Mouse (Mus musculus): ENCODE results near the gene Polr1e. TPM values are rescaled to one million over a fixed set of nuclear protein-coding genes. Genes with fewer than 3 reads are reported as not detected.
"Not testable (repeated sequence)": the region's sequence is repeated elsewhere in the genome, so short reads cannot be mapped to it uniquely, and the experiment has no call there.

Gene Polr1e
- polyA plus RNA-seq, 1 experiment from 2014 or later: 37.2 TPM

DNA sequence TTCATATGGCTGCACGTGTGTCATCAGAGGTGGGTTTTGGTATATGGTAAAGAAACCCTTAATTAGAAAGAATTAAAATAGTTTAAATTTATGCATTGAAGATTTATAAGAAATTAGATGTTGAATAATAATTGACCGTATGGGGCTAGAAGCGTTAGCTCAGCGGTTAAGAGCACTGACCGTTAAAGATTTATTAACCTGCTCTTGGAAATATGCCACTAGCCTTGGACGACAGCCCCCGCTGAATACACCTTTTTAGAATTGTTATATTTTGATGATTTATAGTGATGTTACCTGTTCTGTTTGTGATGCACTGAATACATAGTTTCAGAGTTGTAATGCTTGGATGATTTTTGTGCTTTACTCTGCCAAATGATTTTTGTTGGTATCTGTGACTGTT is 21.2 kb downstream of the Polr1e start:
- H3K4me3 ChIP-seq (replicated peaks; ENCODE audit: low read length); H3K27ac ChIP-seq; H3K27me3 ChIP-seq (ENCODE audit: control insufficient read depth, insufficient read depth, low read length); ATAC-seq (ENCODE audit: low FRiP score); H3K9ac ChIP-seq; H3K9me3 ChIP-seq (ENCODE audit: control insufficient read depth, low read length); H3K4me1 ChIP-seq (replicated peaks; ENCODE audit: control insufficient read depth, insufficient read depth, low read length); H3K4me2 ChIP-seq (replicated peaks); DNase-seq (ENCODE audit: low spot score): not testable (repeated sequence)
- H3K36me3 ChIP-seq (replicated peaks; ENCODE audit: control insufficient read depth, insufficient read depth): peaks cover 75% of the 10 kb centered on the region
- WGBS: 94% methylated on average over 7 of the region's 7 CpGs

DNA sequence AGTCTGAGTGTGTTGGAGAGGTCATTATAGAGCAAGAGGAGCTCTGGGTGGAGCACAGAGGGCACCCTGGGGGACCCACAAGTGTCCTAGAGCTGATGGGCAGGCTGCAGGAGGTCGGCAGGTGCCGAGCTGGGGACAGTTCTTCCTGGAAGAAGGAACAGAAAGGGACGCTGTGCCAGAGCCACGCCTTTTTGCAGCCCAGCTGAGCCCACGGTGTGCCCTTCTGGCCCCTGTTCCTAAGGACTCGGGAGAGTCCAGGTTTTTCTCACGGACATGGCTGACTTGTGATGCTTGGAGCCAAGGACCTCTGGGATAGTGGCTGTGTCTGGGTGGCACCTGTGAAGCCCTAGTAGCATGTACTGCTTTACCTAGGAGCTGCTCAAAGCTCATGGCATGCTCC is 22.4 kb downstream of the Polr1e start:
- no peak for DNase-seq (ENCODE audit: low spot score)
- Histone ChIP-seq H3K27me3 (ENCODE audit: control insufficient read depth, insufficient read depth, low read length) (no peaks in the 10 kb centered on the region), H3K27ac (no peak overlapping the region), H3K36me3 (replicated peaks; ENCODE audit: control insufficient read depth, insufficient read depth) (peaks cover 77% of the 10 kb centered on the region), H3K9me3 (ENCODE audit: control insufficient read depth, low read length) (no peaks in the 10 kb centered on the region), H3K4me2 (replicated peaks) (no peak overlapping the region), H3K4me3 (replicated peaks; ENCODE audit: low read length) (no peak overlapping the region), H3K4me1 (replicated peaks; ENCODE audit: control insufficient read depth, insufficient read depth, low read length) (no peaks in the 10 kb centered on the region), H3K9ac (no peak overlapping the region)
- ATAC-seq (ENCODE audit: low FRiP score): no peak
- WGBS: 86% methylated on average over 7 of the region's 7 CpGs

DNA sequence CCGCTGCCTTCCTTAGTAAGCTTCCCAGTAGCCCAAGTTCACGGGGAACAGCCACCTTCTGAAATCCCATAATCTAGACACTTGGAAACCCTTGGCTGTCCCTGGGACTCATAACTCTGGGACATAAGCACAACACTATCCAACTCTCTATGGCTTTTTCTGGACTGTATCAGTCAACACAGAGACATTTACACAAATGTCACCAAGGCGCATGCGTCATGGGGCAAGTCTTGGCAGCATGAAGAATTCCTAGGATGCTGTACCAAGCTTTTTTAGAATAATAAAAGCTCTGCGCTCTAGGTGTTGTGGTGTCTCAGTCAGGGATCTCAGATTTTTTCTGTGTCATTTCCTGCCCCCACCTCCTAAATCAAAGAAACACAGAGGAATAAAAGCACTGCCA is 28.3 kb downstream of the Polr1e start:
- no peaks in the 10 kb centered on the region for H3K4me1 ChIP-seq (replicated peaks; ENCODE audit: control insufficient read depth, insufficient read depth, low read length)
- no peak for DNase-seq (ENCODE audit: low spot score)
- H3K36me3 ChIP-seq (replicated peaks; ENCODE audit: control insufficient read depth, insufficient read depth): peaks cover 76% of the 10 kb centered on the region
- H3K27me3 ChIP-seq (ENCODE audit: control insufficient read depth, insufficient read depth, low read length): no peaks in the 10 kb centered on the region
- no peak overlapping the region for H3K27ac ChIP-seq
- WGBS: 95% methylated on average over 5 of the region's 5 CpGs
- no peaks in the 10 kb centered on the region for H3K9me3 ChIP-seq (ENCODE audit: control insufficient read depth, low read length)
- no peak overlapping the region for H3K4me2 ChIP-seq (replicated peaks)
- no peak overlapping the region for H3K9ac ChIP-seq
- no peak overlapping the region for H3K4me3 ChIP-seq (replicated peaks; ENCODE audit: low read length)
- ATAC-seq (ENCODE audit: low FRiP score): no peak

DNA sequence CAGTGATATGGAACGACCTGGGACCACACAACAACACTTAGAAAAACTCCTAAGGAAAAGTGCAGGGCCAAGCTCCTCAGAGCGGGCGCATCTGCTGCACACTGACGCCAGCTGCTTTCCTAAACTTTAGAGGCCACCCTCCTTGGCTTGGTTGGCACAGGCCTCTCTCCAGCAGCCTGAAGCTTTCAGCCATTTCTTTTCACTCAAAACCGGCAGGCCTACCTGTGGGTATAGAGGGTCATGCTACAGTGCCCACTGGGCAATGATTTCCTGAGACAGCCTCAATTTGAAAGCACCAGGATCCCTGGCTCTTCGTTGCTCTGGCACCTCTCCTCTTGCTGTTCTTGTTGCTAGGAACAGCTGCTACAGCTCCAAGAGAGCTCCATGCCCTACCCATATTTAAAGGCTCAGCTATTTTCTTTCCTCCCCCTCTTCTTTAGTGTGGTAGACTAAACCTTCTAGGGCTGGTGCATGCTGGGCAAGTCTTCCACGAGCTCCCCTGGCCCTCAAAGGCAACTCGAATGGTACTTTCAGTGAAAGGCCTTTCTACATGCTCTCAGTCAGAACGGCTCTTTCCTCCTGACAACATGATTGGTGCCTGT is 29.0 kb downstream of the Polr1e start:
- no peak for ATAC-seq (ENCODE audit: low FRiP score)

DNA sequence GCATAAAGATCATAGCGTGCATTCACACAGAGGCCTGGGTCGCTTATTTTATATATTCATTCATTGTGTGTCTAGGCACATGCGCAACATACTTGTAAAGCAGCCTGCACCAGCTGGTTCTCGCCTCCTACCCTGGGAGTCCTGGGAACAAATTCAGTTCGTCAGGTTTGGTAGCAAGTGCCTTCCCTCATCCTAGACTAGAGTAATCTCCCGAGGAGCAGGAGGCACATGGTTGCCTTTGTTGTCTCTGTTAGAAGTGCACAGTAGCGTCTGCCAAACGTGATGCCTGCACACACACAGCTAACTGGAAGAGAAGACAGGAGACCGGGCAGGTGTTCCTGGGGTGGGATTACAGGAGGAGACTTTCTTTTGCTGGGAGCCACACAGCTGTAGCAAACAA is 29.6 kb downstream of the Polr1e start:
- H3K27ac ChIP-seq: peak overlapping the region; percentile 35; the same call in 1 of the 2 replicates
- WGBS: 81% methylated on average over 9 of the region's 9 CpGs

More for the DNA sequence above, 29.0 kb downstream of the Polr1e start:
- no peak overlapping the region for H3K9ac ChIP-seq
- 85% methylated on average over 9 of the region's 9 CpGs for WGBS
- H3K9me3 ChIP-seq (ENCODE audit: control insufficient read depth, low read length): no peaks in the 10 kb centered on the region
- H3K4me3 ChIP-seq (replicated peaks; ENCODE audit: low read length): no peak overlapping the region
- H3K27me3 ChIP-seq (ENCODE audit: control insufficient read depth, insufficient read depth, low read length): no peaks in the 10 kb centered on the region
- H3K36me3 ChIP-seq (replicated peaks; ENCODE audit: control insufficient read depth, insufficient read depth): peaks cover 71% of the 10 kb centered on the region
- H3K4me2 ChIP-seq (replicated peaks): no peak overlapping the region
- peak overlapping the region; percentile 35; the same call in 1 of the 2 replicates for H3K27ac ChIP-seq
- no peak for DNase-seq (ENCODE audit: low spot score)
- no peaks in the 10 kb centered on the region for H3K4me1 ChIP-seq (replicated peaks; ENCODE audit: control insufficient read depth, insufficient read depth, low read length)

DNA sequence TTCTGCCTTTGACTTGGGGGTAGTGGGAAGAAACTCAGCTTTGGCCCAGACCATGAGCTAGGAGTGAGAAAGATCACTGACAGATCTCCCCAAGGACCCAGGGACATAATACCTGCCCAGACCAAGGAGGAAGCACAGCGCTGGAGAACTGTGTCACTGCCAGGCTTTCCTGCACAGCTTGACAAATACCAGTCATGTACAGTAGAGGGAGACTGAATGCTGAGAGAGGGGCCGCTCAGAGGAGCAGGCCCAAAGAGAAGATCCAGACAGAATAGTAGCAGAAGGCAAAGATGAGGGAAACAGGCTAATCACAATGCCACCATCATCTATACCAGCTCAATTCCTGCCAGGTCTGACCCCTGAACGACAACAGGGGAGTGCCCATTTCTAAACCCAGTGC is 36.5 kb downstream of the Polr1e start:
- no peak for DNase-seq (ENCODE audit: low spot score)
- Histone ChIP-seq H3K4me1 (replicated peaks; ENCODE audit: control insufficient read depth, insufficient read depth, low read length) (no peaks in the 10 kb centered on the region), H3K27me3 (ENCODE audit: control insufficient read depth, insufficient read depth, low read length) (no peaks in the 10 kb centered on the region), H3K4me2 (replicated peaks) (no peak overlapping the region), H3K27ac (no peak overlapping the region), H3K36me3 (replicated peaks; ENCODE audit: control insufficient read depth, insufficient read depth) (peaks cover 62% of the 10 kb centered on the region), H3K9me3 (ENCODE audit: control insufficient read depth, low read length) (no peaks in the 10 kb centered on the region), H3K4me3 (replicated peaks; ENCODE audit: low read length) (no peak overlapping the region), H3K9ac (no peak overlapping the region)
- WGBS: 51% methylated on average over 3 of the region's 3 CpGs
- 0 out of 2 replicates have a peak, but pooled peaks have one; percentile 34 for ATAC-seq (ENCODE audit: low FRiP score)

More for the DNA sequence above, 29.6 kb downstream of the Polr1e start:
- Histone ChIP-seq H3K36me3 (replicated peaks; ENCODE audit: control insufficient read depth, insufficient read depth) (peaks cover 70% of the 10 kb centered on the region), H3K4me3 (replicated peaks; ENCODE audit: low read length) (no peak overlapping the region), H3K4me1 (replicated peaks; ENCODE audit: control insufficient read depth, insufficient read depth, low read length) (no peaks in the 10 kb centered on the region), H3K9me3 (ENCODE audit: control insufficient read depth, low read length) (no peaks in the 10 kb centered on the region), H3K27me3 (ENCODE audit: control insufficient read depth, insufficient read depth, low read length) (no peaks in the 10 kb centered on the region), H3K9ac (no peak overlapping the region), H3K4me2 (replicated peaks) (no peak overlapping the region)
- DNase-seq (ENCODE audit: low spot score) (no peak), ATAC-seq (ENCODE audit: low FRiP score) (no peak)

DNA sequence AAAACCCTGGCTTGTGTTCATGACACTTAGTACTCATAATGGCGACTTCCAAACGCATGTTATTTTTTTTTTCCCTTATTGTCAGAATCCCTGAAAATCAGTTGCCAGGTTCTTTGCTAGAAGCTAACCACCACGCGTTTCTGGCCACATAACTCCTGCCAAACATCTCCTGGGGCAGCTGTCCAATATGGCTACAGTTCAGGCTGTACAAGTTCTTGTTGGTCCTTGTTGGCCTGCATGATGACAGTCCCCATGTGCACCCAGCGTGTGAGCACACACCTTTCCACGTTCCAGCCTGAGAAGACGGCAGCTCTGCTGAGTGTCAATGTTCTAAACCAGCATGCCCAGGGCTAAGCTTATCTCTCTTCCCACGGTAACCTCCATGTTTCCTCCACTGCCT is 37.1 kb downstream of the Polr1e start:
- H3K9me3 ChIP-seq (ENCODE audit: control insufficient read depth, low read length): no peaks in the 10 kb centered on the region
- WGBS: 88% methylated on average over 8 of the region's 8 CpGs
- no peaks in the 10 kb centered on the region for H3K27me3 ChIP-seq (ENCODE audit: control insufficient read depth, insufficient read depth, low read length)
- H3K4me3 ChIP-seq (replicated peaks; ENCODE audit: low read length): no peak overlapping the region
- peaks cover 62% of the 10 kb centered on the region for H3K36me3 ChIP-seq (replicated peaks; ENCODE audit: control insufficient read depth, insufficient read depth)
- H3K9ac ChIP-seq: no peak overlapping the region
- no peaks in the 10 kb centered on the region for H3K4me1 ChIP-seq (replicated peaks; ENCODE audit: control insufficient read depth, insufficient read depth, low read length)
- no peak for DNase-seq (ENCODE audit: low spot score)
- no peak for ATAC-seq (ENCODE audit: low FRiP score)
- no peak overlapping the region for H3K4me2 ChIP-seq (replicated peaks)
- H3K27ac ChIP-seq: no peak overlapping the region

DNA sequence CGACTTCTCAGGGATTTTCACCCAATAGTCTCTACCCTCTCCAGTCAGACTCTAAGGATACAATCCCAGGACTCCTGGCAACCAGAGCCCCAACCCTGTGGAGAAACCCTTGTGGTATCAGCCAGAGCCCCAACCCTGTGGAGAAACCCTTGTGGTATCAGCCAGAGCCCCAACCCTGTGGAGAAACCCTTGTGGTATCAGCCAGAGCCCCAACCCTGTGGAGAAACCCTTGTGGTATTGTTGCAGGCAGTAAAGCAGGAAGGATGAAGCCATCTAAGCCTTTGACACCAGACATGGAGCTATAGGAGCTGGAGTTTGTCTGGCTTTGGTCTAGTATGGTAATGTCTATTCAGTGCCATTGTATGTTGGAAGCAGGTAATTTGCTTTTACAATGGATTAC is 45.5 kb downstream of the Polr1e start:
- H3K9ac ChIP-seq; ATAC-seq (ENCODE audit: low FRiP score): not testable (repeated sequence)
- 94% methylated on average over 1 of the region's 1 CpGs for WGBS

DNA sequence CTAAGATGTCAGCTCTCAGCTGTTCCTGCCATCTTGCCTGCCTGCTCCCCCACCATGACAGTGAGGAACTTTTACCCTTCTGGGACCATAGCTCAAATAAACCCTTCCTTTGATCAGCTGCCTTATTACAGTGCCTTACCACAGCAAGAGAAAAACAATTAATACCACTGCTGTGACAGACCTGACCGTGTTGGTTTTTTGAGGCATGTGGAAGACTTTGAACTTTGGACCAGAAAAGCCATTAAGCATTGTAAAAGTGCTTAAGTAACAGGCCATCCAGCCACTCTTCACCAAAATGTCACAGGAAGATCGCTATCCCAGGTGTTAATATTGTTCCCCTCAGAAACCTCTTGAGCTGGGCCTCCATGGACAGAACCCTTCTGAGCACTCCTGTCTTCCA is 46.2 kb downstream of the Polr1e start:
- Histone ChIP-seq H3K9me3 (ENCODE audit: control insufficient read depth, low read length) (no peaks in the 10 kb centered on the region), H3K4me3 (replicated peaks; ENCODE audit: low read length) (no peak overlapping the region), H3K36me3 (replicated peaks; ENCODE audit: control insufficient read depth, insufficient read depth) (peaks cover 23% of the 10 kb centered on the region), H3K9ac (no peak overlapping the region), H3K27ac (no peak overlapping the region), H3K4me2 (replicated peaks) (no peak overlapping the region), H3K4me1 (replicated peaks; ENCODE audit: control insufficient read depth, insufficient read depth, low read length) (no peaks in the 10 kb centered on the region), H3K27me3 (ENCODE audit: control insufficient read depth, insufficient read depth, low read length) (no peaks in the 10 kb centered on the region)
- DNase-seq (ENCODE audit: low spot score) (no peak), ATAC-seq (ENCODE audit: low FRiP score) (no peak)
- 89% methylated on average over 2 of the region's 2 CpGs for WGBS

More for the DNA sequence above, 45.5 kb downstream of the Polr1e start:
- not testable (repeated sequence) for H3K4me2 ChIP-seq (replicated peaks); H3K4me1 ChIP-seq (replicated peaks; ENCODE audit: control insufficient read depth, insufficient read depth, low read length); H3K9me3 ChIP-seq (ENCODE audit: control insufficient read depth, low read length); DNase-seq (ENCODE audit: low spot score); H3K27me3 ChIP-seq (ENCODE audit: control insufficient read depth, insufficient read depth, low read length); H3K27ac ChIP-seq; H3K4me3 ChIP-seq (replicated peaks; ENCODE audit: low read length)
- H3K36me3 ChIP-seq (replicated peaks; ENCODE audit: control insufficient read depth, insufficient read depth): peaks cover 31% of the 10 kb centered on the region
